Mouse (Mus musculus) small intestine, adult 10 weeks (tissue): Measurements from ENCODE around the gene Bpifb4. TPM values are rescaled to one million over a fixed set of nuclear protein-coding genes. Genes with fewer than 3 reads are reported as not detected.

Experiments used
- polyA plus RNA-seq: library from polyadenylated mRNA; stranded (reverse); fragments of 350-450 nt; fragmentation: Illumina TruSeq; extraction: RNeasy Lipid Tissue Mini Kit (QIAGEN cat#74804); gene quantifications from one replicate; pipeline ENCODE4 v1.2.3, GENCODE M21; 2014; ENCODE audit warnings: low replicate concordance

The Bpifb4 gene
- not detected for polyA plus RNA-seq

GRCm38 (mm10) chr2:153937843-153938242 lies at the start of gene Bpifb4:
Gene Bpifb4, plus strand, starts transcription at chr2:153938212.

DNA sequence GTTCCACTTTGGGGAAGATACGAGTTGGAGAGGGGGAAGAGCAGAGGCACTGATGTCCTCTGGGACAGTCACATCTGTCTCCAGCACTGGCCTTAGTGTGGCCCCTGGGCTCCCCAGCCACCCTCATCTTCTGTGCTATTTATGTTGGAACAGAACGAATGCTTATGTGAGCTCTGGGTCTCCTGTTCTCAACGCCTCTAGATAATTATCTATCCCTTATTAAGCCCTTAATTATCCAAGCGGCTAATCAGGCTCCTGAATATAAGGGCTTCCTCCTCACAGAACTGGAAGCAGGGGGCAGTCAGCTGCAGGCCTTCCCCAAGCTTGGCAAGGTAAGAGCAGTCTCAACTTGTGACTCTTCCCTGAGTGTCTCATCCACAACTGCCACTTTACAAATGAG lies 37.9 kb upstream of the Bpifb4 start, which contains the start of gene Bpifb6:
Gene Bpifb6, plus strand, starts transcription at position 301 of the 400 bp plus-strand sequence.

DNA sequence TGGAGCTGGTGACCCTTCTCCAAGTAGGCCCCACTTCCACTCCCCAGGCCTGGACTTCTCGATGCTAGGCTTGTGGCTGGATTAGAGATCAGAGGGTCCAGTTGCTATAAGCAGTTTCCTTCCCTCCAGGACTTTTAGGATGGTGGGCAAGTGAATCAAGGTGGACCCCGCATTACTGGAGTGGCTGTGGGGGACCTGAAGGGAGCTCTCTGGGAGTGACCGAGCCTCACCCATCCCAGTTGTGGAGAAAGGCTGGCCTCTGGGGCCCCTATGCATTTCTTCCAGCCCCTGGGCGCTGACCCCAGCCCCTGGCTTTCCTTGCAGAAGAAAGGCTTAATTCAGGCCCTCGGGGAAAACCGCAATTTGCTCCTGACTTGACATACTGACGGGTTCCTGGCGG lies 20.1 kb upstream of the Bpifb4 start, which contains the start of gene Bpifb3:
Gene Bpifb3, plus strand, starts transcription at position 301 of the 400 bp plus-strand sequence.

GRCm38 (mm10) chr2:153974582-153974981 lies 36.6 kb downstream of the Bpifb4 start, which contains the start of gene Bpifa6:
Gene Bpifa6, plus strand, starts transcription at chr2:153974945.

GRCm38 (mm10) chr2:154007965-154008364 lies 70.0 kb downstream of the Bpifb4 start, which contains the start of gene Bpifa2:
Gene Bpifa2, plus strand, starts transcription at chr2:154008265.

Other genes with a start within 250 kb of the Bpifb4 start
- not detected for gene Dnmt3c, start 241.6 kb upstream of the Bpifb4 start, polyA plus RNA-seq
- gene Mapre1, start 196.9 kb upstream of the Bpifb4 start, polyA plus RNA-seq = 324 TPM
- not detected for gene Efcab8, start 158.3 kb upstream of the Bpifb4 start, polyA plus RNA-seq
- gene Sun5, start 67.1 kb upstream of the Bpifb4 start, polyA plus RNA-seq = not detected
- not detected for gene Bpifb2, start 63.2 kb upstream of the Bpifb4 start, polyA plus RNA-seq
- gene Bpifb6, start 37.8 kb upstream of the Bpifb4 start, polyA plus RNA-seq = not detected
- gene Bpifb3, start 20.0 kb upstream of the Bpifb4 start, polyA plus RNA-seq = not detected
- gene Bpifa6, start 36.7 kb downstream of the Bpifb4 start, polyA plus RNA-seq = not detected
- gene Bpifa2, start 70.1 kb downstream of the Bpifb4 start, polyA plus RNA-seq = not detected
- not detected for gene Bpifa3, start 192.1 kb downstream of the Bpifb4 start, polyA plus RNA-seq
- not detected for gene Bpifa1, start 204.7 kb downstream of the Bpifb4 start, polyA plus RNA-seq
- not detected for gene Bpifa5, start 224.4 kb downstream of the Bpifb4 start, polyA plus RNA-seq